Mouse (Mus musculus) neural tube, embryonic 11.5 days (tissue): ENCODE results near the gene 1700080O16Rik. TPM values are rescaled to one million over a fixed set of nuclear protein-coding genes. Genes with fewer than 3 reads are reported as not detected.

ENCODE experiments used
- ATAC-seq: fragments of 200-750 bp; cut with Nextera tagmentation; 2 replicates; pipeline ENCODE4 v1.8.0; 2017; ENCODE audit warnings: moderate number of reproducible peaks, mild to moderate bottlenecking, moderate TSS enrichment, moderate library complexity; ENCODE audit not compliant: insufficient read depth, low FRiP score, low TSS enrichment
- DNase-seq: peaks from one replicate; pipeline ENCODE4 v3.0.0-alpha.2; 2015; ENCODE audit warnings: low spot score
- H3K27ac ChIP-seq: fragments of 300-500 bp; sonication (generic); 2 replicates; pipeline ENCODE4 v1.5.1; 2014; ENCODE audit warnings: low read depth, mild to moderate bottlenecking, low read length
- H3K27me3 ChIP-seq: fragments of 300-500 bp; sonication (generic); 2 replicates; pipeline ENCODE4 v1.6.1; 2014; ENCODE audit warnings: mild to moderate bottlenecking, low read length, mixed read lengths; ENCODE audit not compliant: control insufficient read depth, insufficient read depth
- H3K36me3 ChIP-seq: fragments of 300-500 bp; sonication (generic); 2 replicates; pipeline ENCODE4 v1.6.1; 2014; ENCODE audit warnings: mild to moderate bottlenecking, low read length, moderate library complexity, mixed read lengths; ENCODE audit not compliant: control insufficient read depth, insufficient read depth
- H3K4me1 ChIP-seq: fragments of 300-500 bp; sonication (generic); 2 replicates; pipeline ENCODE4 v1.6.1; 2014; ENCODE audit warnings: low read length, mixed read lengths; ENCODE audit not compliant: control insufficient read depth, insufficient read depth
- H3K4me2 ChIP-seq: fragments of 300-500 bp; sonication (generic); 2 replicates; pipeline ENCODE4 v1.6.1; 2014; ENCODE audit warnings: low read depth, mild to moderate bottlenecking, moderate library complexity
- H3K4me3 ChIP-seq: fragments of 300-500 bp; sonication (generic); 2 replicates; pipeline ENCODE4 v1.5.1; 2014; ENCODE audit warnings: low read depth, low read length
- H3K9ac ChIP-seq: fragments of 300-500 bp; sonication (generic); 2 replicates; pipeline ENCODE4 v1.6.1; 2014; ENCODE audit warnings: mild to moderate bottlenecking, low read length
- H3K9me3 ChIP-seq: fragments of 300-500 bp; sonication (generic); 2 replicates; pipeline ENCODE4 v1.6.1; 2016; ENCODE audit warnings: low read length; ENCODE audit not compliant: control insufficient read depth
- WGBS: fragments of 180-500 bp; shearing (Covaris S2); extraction: QIAGEN DNeasy Blood & Tissue Kit; methylation state at CpG from one replicate; pipeline ENCODE4 v1.1.7; 2014; 5-methylcytosine and 5-hydroxymethylcytosine counted together
- polyA plus RNA-seq: library from polyadenylated mRNA; unstranded; fragments of >200 nt; fragmentation: Nextera tagmentation; extraction: Ambion mirVana; gene quantifications from 2 replicates; pipeline ENCODE4 v1.2.1, GENCODE M21; 2014

Gene 1700080O16Rik
- polyA plus RNA-seq, result not detected in 2 replicates

DNA sequence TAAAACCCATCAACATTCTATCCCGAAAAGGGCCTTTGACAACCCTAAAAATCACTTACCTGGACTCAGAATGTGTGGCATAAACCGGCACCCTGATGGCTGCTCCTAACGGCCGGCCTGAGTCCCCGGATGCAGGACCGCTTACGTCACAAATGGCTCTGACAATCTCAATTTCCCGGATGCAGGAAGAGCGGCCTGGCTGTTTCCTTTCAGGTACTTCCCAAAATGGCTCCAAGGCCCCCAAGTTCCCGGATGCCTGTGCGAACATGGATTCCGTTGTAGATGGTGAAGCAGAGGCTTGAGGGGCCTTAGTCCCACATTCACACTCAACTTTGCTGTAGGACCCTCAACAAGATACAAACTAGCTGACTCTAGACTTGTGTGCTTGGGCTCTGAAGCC, at the start of gene 1700080O16Rik:
Gene 1700080O16Rik (minus strand): TSS at position 101 of the 400 bp plus-strand sequence.
- no peaks in the 10 kb centered on the region for H3K27me3 ChIP-seq
- 90% methylated on average over 12 of the region's 12 CpGs for WGBS
- H3K4me1 ChIP-seq, result no peaks in the 10 kb centered on the region
- ATAC-seq (no peak), DNase-seq (no peak)
- H3K9ac ChIP-seq, result no peak within 1 kb of the TSS
- H3K27ac ChIP-seq, result no peak within 1 kb of the TSS
- H3K9me3 ChIP-seq, result no peaks in the 10 kb centered on the region
- no peaks in the 10 kb centered on the region for H3K36me3 ChIP-seq
- H3K4me2 ChIP-seq, result no peak within 1 kb of the TSS
- H3K4me3 ChIP-seq, result no peak within 1 kb of the TSS

DNA sequence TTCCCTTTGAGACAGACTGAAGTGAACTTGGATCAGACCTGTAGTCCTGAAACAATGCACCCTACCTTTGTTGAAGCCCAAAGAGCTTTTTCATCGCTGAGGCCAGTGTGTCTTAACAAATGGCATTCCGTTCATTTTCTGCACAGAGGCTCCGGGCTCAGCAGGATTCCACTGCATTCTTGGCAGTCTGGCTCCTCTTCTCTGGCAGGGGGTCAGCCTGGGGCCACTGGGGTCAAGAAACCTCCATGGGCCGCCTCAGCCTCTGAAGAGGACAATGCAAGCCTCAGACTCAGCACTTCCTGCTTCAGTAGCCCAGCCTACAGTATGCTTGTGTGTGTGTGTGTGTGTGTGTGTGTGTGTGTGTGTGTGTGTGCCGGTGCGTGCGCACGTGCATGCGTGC, 45.1 kb upstream of the 1700080O16Rik start:
- no peaks in the 10 kb centered on the region for H3K36me3 ChIP-seq
- H3K4me3 ChIP-seq, result no peak overlapping the region
- DNase-seq (peak; percentile 40), ATAC-seq (no peak)
- no peak overlapping the region for H3K27ac ChIP-seq
- H3K9ac ChIP-seq, result no peak overlapping the region
- H3K4me1 ChIP-seq, result no peaks in the 10 kb centered on the region
- no peaks in the 10 kb centered on the region for H3K27me3 ChIP-seq
- 48% methylated on average over 8 of the region's 9 CpGs for WGBS
- no peak overlapping the region for H3K4me2 ChIP-seq
- no peaks in the 10 kb centered on the region for H3K9me3 ChIP-seq

DNA sequence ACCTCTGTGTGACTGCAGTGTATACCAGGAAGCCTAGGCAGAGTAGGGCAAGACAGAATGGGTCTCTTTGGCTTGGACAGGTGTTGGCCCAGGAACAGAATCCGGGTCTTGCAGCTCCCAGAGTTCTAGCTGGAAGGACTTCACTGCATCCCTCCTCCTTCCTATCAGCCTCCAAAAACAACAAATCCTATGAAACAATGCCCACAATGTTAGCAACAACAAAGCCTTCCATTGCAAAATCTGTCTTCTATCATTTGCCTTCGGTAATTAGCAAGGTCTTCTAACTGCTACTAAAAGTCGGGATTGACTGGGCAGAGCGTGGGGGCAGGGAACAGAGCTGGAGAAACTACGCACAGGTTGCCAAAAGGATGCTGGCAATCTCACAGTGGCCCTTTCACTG, 27.5 kb upstream of the 1700080O16Rik start:
- H3K9me3 ChIP-seq, result no peaks in the 10 kb centered on the region
- ATAC-seq, result no peak
- no peak overlapping the region for H3K4me3 ChIP-seq
- 74% methylated on average over 5 of the region's 5 CpGs for WGBS
- H3K27me3 ChIP-seq, result no peaks in the 10 kb centered on the region
- H3K4me1 ChIP-seq, result no peaks in the 10 kb centered on the region
- H3K4me2 ChIP-seq, result no peak overlapping the region
- H3K27ac ChIP-seq, result no peak overlapping the region
- H3K36me3 ChIP-seq, result no peaks in the 10 kb centered on the region
- no peak overlapping the region for H3K9ac ChIP-seq
- DNase-seq, result no peak

DNA sequence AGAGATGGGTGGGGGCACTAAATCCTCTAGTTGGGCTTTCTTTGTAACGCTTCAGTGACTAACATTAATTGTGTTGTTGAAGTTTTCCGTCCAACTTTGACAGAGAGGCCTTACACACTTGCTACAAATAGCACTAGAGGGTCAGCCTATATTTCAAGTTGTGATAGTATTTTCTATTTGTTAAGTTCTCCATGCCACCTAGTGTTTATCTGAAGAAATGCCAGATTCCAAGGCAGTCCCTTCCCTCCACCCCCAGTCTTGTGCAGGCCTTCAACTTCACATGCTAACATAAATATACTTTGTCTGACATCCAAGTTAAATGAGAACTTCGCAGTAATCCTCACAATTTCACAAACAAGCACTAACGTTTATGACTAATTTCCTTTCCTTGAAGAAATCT, 26.9 kb upstream of the 1700080O16Rik start:
- 73% methylated on average over 4 of the region's 4 CpGs for WGBS

DNA sequence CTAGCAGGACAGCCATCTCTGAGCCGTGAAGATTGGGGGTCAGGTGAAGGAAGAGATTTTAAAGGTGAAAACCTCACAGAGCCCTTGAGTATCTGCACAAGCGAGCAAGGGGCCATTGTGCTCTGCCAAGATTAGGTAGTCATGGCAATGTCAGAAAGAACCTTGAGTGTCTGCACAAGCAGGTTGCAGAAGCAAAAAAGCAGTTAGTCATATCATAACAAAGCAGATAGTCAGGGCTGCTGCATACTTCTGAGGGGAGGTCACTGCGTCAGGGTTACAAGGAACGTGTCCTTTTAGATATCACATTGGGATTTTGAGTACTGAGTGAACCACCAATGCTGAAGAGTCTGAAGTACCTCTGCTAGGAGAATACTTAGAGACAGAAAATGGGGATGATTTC, 3.8 kb upstream of the 1700080O16Rik start:
- Histone ChIP-seq H3K9ac (no peak overlapping the region), H3K4me3 (no peak overlapping the region), H3K27ac (no peak overlapping the region), H3K9me3 (no peaks in the 10 kb centered on the region), H3K27me3 (no peaks in the 10 kb centered on the region), H3K4me2 (no peak overlapping the region), H3K36me3 (no peaks in the 10 kb centered on the region), H3K4me1 (no peaks in the 10 kb centered on the region)
- WGBS, result 84% methylated on average over 4 of the region's 4 CpGs
- ATAC-seq (no peak), DNase-seq (no peak)

More for the DNA sequence above, 26.9 kb upstream of the 1700080O16Rik start:
- no peaks in the 10 kb centered on the region for H3K27me3 ChIP-seq
- no peak for DNase-seq
- H3K9me3 ChIP-seq, result no peaks in the 10 kb centered on the region
- no peak overlapping the region for H3K9ac ChIP-seq
- H3K4me3 ChIP-seq, result no peak overlapping the region
- no peak overlapping the region for H3K27ac ChIP-seq
- no peak for ATAC-seq
- no peaks in the 10 kb centered on the region for H3K36me3 ChIP-seq
- H3K4me1 ChIP-seq, result no peaks in the 10 kb centered on the region
- no peak overlapping the region for H3K4me2 ChIP-seq

DNA sequence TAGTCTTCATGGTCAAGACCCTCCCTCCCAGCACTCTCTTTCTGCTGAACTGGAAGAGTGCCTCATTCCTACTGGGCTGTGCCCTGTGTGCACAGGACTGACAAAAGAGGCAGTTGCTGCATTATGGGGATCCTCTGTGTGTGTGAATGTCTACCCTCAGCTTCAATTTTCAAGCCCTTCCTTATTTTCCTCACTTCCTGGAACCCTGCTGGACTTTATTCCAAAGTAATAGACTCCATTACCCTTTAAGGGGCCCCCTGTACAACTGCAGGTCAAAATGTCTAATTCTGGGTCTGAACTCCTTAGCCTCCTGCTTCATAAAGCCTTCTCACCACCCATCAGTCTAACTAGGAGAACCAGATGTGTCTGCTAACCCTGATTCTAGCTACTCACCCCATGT, 2.0 kb upstream of the 1700080O16Rik start:
- H3K27me3 ChIP-seq, result no peaks in the 10 kb centered on the region
- no peak overlapping the region for H3K27ac ChIP-seq

DNA sequence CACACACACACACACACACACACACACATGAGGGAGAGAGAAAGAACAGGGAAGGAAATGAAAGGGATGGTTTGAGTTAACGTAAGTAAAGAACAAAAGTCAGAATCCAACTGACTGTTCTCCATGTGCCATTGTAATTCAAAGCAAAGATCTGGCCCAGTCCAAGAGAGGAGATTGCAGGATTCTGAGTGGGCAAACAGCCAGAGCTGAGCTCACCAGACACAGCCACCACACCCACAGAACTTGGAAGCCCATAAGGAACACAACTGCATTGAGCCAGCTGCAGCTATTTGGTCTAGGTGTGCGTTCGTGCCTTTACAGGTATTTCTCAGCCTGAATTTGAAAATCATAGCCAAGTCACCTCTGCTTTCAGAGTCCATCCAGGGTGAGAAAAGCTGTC, 24.5 kb downstream of the 1700080O16Rik start:
- DNase-seq, result no peak
- Histone ChIP-seq H3K4me2 (no peak overlapping the region), H3K9me3 (no peaks in the 10 kb centered on the region), H3K36me3 (no peaks in the 10 kb centered on the region), H3K4me1 (no peaks in the 10 kb centered on the region), H3K9ac (no peak overlapping the region), H3K27me3 (no peaks in the 10 kb centered on the region), H3K4me3 (no peak overlapping the region), H3K27ac (no peak overlapping the region)
- no peak for ATAC-seq
- 88% methylated on average over 3 of the region's 3 CpGs for WGBS

More for the DNA sequence above, 2.0 kb upstream of the 1700080O16Rik start:
- H3K4me1 ChIP-seq, result no peaks in the 10 kb centered on the region
- H3K9me3 ChIP-seq, result no peaks in the 10 kb centered on the region
- H3K36me3 ChIP-seq, result no peaks in the 10 kb centered on the region
- no peak overlapping the region for H3K4me3 ChIP-seq
- H3K9ac ChIP-seq, result no peak overlapping the region
- DNase-seq (no peak), ATAC-seq (no peak)
- no peak overlapping the region for H3K4me2 ChIP-seq

DNA sequence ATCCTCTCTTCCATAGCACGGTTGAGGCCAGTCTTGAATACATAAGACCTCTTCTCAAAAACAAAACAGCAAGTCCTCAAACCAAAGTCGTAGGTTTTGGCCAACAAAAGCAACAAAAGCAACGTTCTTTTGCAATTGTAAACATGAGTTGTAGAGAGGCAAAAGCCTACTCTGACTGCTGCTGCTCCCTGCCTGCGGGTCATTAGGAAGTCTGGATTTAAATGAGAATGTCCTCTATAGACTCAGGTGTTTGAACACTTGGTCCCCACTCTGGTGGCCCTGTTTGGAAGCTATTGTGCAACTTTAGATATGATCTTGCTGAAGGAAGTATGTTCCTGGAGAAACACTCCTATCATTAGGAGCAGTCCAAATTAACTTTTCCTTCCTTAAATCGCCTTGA, 34.5 kb downstream of the 1700080O16Rik start:
- WGBS, result 65% methylated on average over 5 of the region's 5 CpGs
- no peaks in the 10 kb centered on the region for H3K36me3 ChIP-seq
- no peak overlapping the region for H3K4me3 ChIP-seq
- no peaks in the 10 kb centered on the region for H3K4me1 ChIP-seq
- H3K9me3 ChIP-seq, result no peaks in the 10 kb centered on the region
- no peak for ATAC-seq
- H3K4me2 ChIP-seq, result no peak overlapping the region
- H3K27ac ChIP-seq, result no peak overlapping the region
- DNase-seq, result no peak
- H3K9ac ChIP-seq, result no peak overlapping the region
- no peaks in the 10 kb centered on the region for H3K27me3 ChIP-seq

DNA sequence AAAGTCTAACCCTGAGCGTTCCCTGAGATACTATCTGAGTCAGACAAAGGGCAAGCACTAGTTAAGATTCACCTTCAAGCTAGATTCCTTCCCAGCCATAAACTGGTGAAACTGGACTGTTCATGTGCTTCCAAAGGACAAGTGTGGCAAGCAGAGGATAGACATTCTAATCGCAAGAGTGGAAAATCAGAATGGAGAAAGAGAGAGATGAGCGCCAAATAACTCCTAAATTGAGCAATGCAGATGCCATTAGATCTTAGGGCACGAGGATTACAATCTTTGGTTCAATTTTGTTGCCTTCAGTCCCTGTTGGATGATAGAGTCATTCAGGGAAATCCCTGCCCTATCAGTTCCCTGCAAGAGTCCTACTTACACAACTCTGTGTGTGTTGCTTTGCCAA, 53.5 kb downstream of the 1700080O16Rik start:
- WGBS, result 86% methylated on average over 4 of the region's 4 CpGs
- H3K4me3 ChIP-seq, result no peak overlapping the region
- H3K4me2 ChIP-seq, result no peak overlapping the region
- no peaks in the 10 kb centered on the region for H3K9me3 ChIP-seq
- no peaks in the 10 kb centered on the region for H3K4me1 ChIP-seq
- no peak for ATAC-seq
- H3K27ac ChIP-seq, result no peak overlapping the region
- H3K36me3 ChIP-seq, result no peaks in the 10 kb centered on the region
- no peak for DNase-seq
- H3K9ac ChIP-seq, result no peak overlapping the region
- H3K27me3 ChIP-seq, result no peaks in the 10 kb centered on the region
